Mouse (Mus musculus) naive thymus-derived CD4-positive, alpha-beta T cell, adult 5 months (primary cell): ENCODE results near the gene Spata5. TPM values are rescaled to one million over a fixed set of nuclear protein-coding genes. Genes with fewer than 3 reads are reported as not detected.

Experiments
- polyA plus RNA-seq: library from polyadenylated mRNA; unstranded; fragments of 100-300 nt; shearing (Covaris generic); gene quantifications from one replicate; pipeline ENCODE4 v1.2.1, GENCODE M21; 2017

The Spata5 gene
- 45.0 TPM for polyA plus RNA-seq

DNA sequence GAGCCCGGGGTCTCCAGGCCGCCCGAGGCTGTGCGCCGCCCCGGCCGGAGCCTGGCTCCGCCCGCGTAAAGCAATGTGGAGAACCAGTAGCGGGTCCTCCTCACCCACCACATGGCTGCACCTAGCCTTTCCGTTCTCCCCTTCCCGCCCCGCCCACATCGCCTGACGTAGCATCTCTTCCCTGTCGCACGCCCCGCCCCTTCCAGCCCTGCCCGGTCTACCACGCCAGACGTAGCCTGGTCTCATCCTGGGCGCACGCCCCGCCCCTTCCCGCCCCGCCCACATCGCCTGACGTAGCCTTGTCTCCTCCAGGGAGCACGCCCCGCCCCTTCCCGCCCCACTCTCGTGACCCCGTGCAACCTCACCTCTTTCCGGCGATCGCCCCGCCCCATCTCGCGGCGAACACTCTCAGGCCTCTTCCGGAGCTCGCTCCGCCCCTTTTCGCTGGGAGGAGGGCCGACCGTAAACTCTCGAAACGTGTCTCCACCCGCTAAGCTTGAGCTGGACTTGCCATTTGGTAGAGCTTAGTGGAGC lies at the start of gene Spata5:
Gene Spata5 (plus strand): TSS at position 439 of the 534 bp plus-strand sequence.

DNA sequence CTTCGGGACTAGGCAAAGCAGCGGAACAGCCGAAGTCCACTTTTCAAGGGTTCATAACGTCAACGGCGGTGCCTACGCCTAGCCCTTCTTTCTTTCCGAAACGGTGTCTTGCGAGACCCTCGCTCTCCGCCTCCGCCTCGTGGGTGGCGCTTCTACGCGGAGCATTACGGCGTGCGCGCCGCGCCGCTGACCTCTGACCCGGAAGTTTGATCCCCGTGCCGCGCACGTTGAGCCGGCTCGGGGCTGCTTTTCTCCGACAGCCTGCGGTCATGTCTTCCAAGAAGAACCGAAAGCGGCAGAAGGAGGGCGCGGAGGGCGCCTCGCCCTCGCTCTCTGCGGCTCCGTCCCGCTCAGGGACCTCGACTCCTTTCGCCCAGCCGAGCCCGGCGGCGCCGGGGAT lies 376 bp downstream of the Spata5 start, which contains the start of gene Nudt6:
Gene Nudt6 (minus strand): TSS at position 140 of the 400 bp plus-strand sequence.

Other genes with a start within 250 kb of the Spata5 start
- not detected for gene Il21, start 187.3 kb upstream of the Spata5 start, polyA plus RNA-seq
- gene Bbs12, start 107.3 kb upstream of the Spata5 start, polyA plus RNA-seq: 1.2 TPM
- gene Cetn4, start 107.2 kb upstream of the Spata5 start, polyA plus RNA-seq: not detected
- 0.61 TPM for gene Fgf2, start 71.5 kb upstream of the Spata5 start, polyA plus RNA-seq
- gene Nudt6, start 315 bp downstream of the Spata5 start, polyA plus RNA-seq: 32.9 TPM
- gene Spry1, start 220.1 kb downstream of the Spata5 start, polyA plus RNA-seq: 3.0 TPM